Mouse (Mus musculus) heart, postnatal 4 days (tissue): ENCODE results near the gene Rdh16. TPM values are rescaled to one million over a fixed set of nuclear protein-coding genes. Genes with fewer than 3 reads are reported as not detected.

Experiments
- total RNA-seq, 2 experiments: library from RNA; stranded (reverse); gene quantifications; 2 replicates each; pipeline ENCODE4 v1.2.3; 2021

Gene Rdh16
- total RNA-seq, 2 experiments from 2014 or later = not detected

Other genes with a start within 250 kb of the Rdh16 start
- 10 to 100 TPM; 68.8 to 73.0 TPM for gene Lrp1, start 180.0 kb upstream of the Rdh16 start, total RNA-seq
- gene Stat6, start 158.2 kb upstream of the Rdh16 start, total RNA-seq = 10 to 100 TPM; 41.7 to 42.1 TPM
- gene Nemp1, start 134.3 kb upstream of the Rdh16 start, total RNA-seq = 1 to 10 TPM; 8.9 TPM
- 10 to 100 TPM; 13.5 to 14.9 TPM for gene Nab2, start 132.6 kb upstream of the Rdh16 start, total RNA-seq
- under 1 TPM; 0.10 to 0.36 TPM for gene Myo1a, start 96.0 kb upstream of the Rdh16 start, total RNA-seq
- gene Tac2, start 76.7 kb upstream of the Rdh16 start, total RNA-seq = not detected
- 1 to 10 TPM; 9.6 to 9.8 TPM for gene Zbtb39, start 61.6 kb upstream of the Rdh16 start, total RNA-seq
- gene Gpr182, start 49.4 kb upstream of the Rdh16 start, total RNA-seq = 1 to 10 TPM; 5.6 to 6.8 TPM
- gene Rdh1, start 41.4 kb upstream of the Rdh16 start, total RNA-seq = under 1 TPM; 0.14 TPM
- under 1 TPM in 1 of 2 experiments, not detected in 1; 0.14 TPM for gene Rdh16f1, start 41.4 kb upstream of the Rdh16 start, total RNA-seq
- under 1 TPM in 1 of 2 experiments, not detected in 1; 0.19 TPM for gene Rdh9, start 24.8 kb upstream of the Rdh16 start, total RNA-seq
- not detected for gene Rdh19, start 48.8 kb downstream of the Rdh16 start, total RNA-seq
- gene Rdh16f2, start 65.3 kb downstream of the Rdh16 start, total RNA-seq = not detected
- gene Rdh7, start 87.7 kb downstream of the Rdh16 start, total RNA-seq = not detected
- not detected for gene Sdr9c7, start 97.4 kb downstream of the Rdh16 start, total RNA-seq
- not detected for gene Hsd17b6, start 206.5 kb downstream of the Rdh16 start, total RNA-seq
- gene Prim1, start 214.0 kb downstream of the Rdh16 start, total RNA-seq = 10 to 100 TPM; 30.0 to 31.1 TPM
- gene Naca, start 234.4 kb downstream of the Rdh16 start, total RNA-seq = 100 to 1,000 TPM; 738 to 766 TPM